Mouse (Mus musculus) natural killer cell, adult 2 months (primary cell): ENCODE data around the gene Klhdc7a.

Experiments used
- DNase-seq, 2 experiments: peaks; one replicate each; pipeline ENCODE4 v3.0.0; 2022; ENCODE audit warnings: low spot score in 2 of 2

Klhdc7a gene

DNA sequence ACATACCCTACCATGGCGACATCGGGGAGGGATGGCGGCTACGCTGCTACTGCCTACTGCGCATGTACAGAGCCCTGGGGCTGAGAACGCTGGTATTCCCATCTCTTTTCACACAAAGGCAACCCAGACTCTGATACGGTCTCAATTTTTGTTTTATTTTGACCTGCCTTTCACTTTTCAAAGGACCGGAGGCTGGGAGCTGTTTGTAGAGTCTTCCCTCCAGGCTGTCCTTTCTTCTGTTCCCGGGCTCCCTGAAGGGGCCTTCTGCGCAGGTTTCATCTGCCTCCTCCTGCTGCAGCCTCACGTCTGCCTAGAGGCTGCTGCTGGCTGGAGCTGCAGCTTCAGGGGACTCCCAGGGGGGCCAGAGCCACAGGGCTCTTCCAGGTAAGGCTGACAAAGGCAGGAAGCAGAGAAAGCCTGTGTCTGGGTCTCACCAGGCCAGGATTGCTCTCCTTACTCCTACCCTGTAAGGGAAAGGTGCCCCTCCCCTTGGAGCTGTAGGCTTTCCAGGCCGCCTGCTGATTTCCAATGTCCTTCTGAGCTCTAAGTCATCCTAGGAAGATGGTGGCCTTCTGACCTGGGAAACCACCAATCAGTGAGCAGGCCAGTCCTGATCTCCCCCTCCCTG, 7.6 kb downstream of the Klhdc7a start:
- no peak for DNase-seq

DNA sequence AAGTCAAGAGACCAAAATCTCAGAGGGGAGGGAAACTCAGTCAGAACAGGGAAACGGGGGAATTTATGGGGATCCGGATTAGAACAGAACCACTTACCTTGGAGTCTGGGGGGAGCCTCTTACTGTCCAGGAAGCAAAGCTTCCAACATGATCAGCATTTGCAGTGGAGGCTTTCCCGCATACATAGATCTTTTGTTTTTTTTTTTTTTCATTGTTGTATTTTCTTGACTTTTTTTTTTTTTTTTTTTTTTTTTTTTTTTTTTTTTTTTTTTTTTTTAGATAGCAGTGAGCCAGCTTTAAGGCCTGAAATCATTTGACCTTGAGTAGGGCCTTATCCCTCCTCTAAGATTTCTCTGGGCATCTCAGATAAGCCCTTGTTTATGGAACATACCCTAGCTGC, 8.6 kb downstream of the Klhdc7a start:
- DNase-seq = no peak

DNA sequence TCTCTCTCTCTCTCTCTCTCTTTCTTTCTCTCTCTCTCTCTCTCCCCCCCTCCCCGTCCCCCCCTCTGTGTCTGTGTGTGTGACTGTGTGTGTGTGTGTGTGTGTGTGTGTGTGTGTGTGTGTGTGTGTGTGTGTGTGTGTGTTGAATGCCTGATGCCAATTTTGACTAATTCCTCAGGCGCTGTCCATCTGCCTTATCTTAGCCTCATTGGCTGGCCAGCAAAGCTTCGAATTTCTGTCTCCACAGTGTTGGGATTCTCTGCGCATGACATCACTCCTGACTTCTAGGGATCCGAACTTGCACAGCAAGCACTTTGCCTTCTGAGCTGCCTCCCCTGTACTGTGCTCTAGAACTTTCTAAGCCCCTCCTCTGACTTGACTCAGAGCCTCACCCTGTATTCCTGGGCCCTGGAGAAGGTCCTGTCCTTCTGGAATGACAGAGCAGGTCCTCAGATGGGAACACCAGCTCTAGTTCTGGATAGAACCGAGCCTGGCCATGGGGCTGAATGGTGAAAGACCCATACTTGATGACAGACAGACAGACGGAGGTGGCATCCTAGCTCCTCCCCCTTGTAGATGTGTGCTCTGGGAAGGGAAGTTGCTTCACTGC, 16.8 kb downstream of the Klhdc7a start:
- no peak for DNase-seq

DNA sequence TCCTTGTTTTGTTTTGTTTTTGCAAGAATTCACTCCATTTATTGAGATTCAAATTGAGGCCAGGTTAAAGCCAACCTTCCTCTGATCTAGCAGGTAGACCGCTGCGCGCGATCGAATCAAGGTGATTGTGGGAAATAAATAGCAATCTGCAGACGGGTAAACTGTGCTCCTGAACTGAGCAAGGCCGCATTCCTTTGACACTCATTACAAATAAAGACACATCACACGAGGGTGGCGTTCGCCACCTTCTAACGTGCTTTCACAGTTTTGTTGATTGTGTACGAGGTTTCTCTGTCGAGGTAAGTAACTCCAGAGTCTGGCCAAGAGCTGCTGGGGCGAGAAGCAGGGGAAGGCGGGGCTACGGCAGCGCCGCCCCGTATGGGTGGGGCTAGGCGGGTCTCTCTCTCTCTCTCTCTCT, 17.4 kb downstream of the Klhdc7a start:
- DNase-seq = no peak

DNA sequence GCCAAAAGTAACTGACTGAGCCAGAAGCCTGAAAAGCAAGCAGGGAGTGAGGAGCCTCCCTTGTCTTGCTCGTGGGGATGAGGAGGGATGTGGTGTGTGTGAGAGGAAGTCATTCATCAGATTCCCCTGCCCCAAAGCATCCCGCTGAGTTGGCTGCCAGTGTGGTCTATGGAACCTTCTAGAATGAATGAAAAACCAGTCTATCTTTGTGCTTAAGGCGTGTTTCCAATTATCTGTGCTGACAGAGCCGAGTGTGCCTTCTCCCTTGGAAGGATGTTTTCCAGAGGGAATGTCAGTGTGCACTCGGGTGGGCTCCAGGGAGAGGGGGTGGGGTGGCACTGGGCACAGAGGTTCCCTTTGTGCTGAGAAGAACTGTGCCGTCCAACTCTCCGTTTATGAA, 19.2 kb downstream of the Klhdc7a start:
- DNase-seq = no peak

DNA sequence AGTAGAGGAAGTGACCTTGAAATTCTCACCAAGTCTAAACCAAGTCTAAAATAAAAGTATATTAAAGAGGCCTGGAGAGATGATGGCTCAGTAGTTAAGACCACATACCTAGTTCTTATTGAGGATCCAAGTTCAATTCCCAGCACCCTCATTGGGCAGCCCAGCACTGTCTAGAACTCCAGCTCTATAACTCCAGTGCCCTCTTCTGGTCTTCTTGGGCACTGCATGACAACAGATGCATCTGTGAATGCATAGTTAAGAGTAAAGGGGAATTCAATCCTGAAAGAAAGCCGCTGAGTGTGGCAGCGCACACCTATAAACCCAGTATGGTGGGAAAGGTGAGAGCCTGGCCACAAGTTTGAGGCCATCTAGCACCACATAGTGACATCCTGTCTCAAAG, 20.5 kb downstream of the Klhdc7a start:
- no peak for DNase-seq

DNA sequence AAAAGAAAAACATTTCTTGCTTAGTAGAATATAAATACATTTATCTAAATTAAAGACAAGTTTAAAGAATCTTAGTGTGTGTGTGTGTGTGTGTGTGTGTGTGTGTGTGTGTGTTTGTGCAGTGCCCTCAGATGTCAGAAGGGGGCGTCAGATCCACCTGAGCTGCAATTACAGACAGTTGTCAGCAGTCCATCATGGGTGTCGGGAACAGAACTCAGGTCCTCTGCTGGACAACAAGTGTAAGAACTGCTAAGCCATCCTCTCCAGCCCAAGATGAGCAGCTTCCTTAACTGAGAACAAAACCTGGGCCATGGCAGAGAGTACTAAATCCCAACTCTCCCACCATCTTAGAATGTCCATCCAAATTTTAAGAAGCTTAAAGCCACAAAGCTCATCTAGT, 26.0 kb downstream of the Klhdc7a start:
- no peak for DNase-seq

DNA sequence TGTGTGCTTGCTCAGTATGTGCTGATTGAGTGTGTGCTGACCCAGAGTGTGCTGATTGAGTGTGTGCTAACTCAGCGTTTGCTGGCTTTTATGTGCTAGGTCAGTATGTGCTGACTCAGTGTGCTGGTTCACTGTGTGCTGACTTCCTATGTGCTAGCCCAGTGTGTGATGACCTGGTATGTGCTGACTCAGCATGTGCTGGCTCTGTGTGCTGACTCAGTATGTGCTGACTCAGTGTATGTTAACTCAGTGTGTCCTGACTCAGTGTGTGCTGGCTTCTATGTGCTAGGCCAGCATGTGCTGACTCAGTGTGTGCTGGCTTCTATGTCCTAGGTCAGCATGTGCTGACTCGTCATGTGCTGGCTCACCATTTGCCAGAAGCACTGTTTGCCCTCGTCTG, 32.3 kb downstream of the Klhdc7a start:
- no peak for DNase-seq

DNA sequence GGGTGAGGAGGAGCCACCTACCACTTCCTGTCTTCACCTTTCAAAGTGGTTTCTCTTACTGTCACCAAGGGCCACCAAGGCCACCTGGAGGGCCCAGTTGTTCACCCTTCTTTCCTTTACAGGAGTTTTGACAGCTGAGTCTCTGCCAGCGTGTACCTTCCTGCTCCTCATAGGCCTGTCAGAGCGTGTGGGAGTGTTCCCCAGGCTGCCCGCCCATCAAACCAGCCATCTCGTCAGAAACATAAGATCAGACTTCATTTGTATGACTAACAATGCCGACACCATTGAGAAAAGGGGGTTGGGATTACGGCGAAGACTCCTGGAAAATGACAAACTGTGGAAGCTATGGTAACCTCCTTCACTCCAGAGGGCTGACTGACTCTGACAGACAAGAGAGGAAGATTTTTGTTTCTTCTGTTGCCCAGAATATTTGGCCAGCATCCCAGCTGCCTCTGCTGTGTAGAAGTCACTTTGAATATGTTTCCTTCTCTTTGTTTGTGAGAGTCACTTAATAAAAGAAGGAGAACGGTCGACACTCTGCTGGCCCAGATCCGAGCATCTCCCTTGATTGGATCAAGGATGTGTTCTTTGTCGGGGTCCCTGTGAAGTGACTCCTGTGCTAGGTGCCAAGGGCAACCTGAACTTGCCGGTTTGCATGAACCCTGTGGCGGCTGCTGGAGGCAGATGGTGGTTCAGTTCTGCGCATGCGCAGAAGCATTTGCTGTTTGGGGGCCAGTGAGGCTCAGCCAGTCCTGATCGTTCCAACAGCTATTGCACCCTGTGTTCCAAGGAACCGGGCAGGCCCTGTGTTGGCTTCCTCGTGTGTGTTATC, 34.6 kb downstream of the Klhdc7a start:
- DNase-seq = no peak

DNA sequence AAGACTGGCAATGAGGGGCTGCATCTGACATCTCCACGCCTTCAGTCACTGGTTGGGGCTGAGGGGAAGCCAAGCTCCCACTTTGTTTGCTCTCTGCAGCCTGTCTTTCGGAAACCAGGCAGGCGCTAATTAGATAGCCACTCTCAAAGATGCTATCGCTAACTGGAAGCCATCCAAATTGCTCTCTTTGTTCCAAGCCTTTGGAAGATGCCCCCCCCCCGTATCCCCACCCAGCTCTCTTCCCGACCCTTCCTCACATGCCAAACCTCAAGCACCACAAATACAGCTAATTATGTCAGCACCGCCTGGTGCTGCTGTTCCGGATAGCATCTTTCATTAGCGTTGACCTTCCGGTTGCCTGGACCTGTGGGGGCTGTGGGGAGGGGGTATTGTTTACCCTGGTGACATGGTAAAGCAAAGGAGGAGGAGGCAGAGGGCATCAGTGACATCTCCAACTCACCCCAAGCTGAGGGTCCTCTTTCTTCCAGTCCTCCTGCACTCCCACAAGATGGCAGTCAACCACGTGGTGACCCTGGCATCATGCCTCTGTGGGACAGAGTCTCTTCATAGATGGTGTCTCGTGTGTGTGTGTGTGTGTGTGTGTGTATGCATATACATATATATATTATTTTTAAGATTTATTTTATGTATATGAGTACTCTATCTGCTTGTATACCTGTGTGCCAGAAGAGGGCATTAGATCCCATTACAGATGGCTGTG, 35.9 kb downstream of the Klhdc7a start:
- DNase-seq = no peak

DNA sequence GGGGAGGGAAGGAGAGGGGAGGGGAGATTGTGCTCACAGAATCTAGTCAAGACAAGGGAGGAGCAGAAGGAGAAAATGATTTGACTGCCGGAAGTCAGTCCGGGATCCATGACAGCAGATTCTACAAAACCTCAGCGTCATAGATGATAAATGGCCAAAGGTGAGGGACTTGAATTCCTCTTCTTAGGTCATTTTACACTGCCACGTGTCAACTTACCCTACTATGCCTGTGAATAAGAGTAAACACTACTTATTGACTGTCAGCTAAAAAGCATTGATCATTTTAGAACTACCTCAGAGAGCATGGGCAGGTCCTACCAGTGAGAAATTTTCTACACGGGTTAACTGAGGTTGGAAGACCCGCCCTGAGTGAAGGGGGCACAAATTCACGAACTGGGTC, 36.9 kb downstream of the Klhdc7a start:
- no peak for DNase-seq

DNA sequence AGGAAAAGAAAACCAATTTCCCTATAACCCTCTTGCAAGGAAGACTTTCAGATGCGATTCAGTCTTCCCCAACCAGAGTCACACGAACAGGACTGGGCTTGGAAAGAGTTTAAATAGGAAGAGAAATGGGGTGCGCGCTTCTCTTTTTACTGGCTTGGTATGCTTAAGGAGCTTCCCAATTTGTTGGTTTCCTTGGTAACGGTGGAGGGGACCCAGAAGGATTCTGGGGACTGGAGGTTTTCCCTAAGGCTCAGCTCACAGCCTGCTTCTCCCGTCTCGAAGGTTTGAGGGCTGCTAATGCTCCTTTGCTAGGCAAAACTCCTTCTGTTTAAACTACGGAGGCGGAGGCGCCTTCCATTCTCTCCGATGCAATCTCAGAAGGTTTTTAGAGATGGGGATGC, 41.7 kb downstream of the Klhdc7a start:
- DNase-seq = no peak

DNA sequence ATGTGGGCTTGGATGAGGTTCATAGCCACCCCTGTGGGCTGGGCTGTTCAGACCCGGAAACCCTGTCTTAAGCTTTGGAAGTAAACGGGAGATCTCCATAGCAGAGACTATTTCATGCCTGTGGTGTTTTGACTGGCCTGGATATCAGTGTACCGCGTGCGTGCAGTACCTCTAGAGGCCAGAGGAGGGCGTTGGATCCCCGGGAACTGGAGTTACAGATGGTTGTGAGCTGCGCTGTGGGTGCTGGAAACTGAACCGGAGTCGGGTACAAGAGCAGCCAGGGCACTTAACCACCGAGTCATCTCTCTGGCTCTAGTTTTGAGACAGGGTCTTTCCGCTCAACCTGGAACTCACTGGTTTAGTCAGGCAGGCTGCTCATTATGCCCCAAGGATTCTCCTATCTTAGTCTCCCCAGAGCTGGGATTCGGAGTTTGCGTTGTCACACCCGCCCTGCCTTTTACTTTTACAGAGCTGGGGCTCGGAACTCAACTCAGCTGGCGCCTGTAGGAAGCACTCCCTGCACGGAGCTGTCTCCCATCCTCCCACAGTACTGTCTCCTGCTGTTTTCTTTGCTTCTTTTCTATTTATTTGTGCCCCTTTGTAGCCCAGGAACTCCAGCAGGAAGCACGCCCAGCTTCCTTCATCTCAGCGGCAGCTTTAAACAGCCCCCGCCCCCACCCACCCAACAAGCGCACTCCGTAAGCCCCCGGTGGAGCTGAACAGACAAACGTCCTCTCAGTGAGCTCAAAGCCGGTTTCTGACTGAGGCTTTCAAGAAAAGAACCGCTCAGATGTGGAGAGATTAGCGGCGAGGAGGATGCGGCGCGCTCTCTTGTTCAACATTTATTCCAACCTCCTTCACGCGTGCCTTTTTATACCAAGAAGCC, 42.3 kb downstream of the Klhdc7a start:
- no peak for DNase-seq

DNA sequence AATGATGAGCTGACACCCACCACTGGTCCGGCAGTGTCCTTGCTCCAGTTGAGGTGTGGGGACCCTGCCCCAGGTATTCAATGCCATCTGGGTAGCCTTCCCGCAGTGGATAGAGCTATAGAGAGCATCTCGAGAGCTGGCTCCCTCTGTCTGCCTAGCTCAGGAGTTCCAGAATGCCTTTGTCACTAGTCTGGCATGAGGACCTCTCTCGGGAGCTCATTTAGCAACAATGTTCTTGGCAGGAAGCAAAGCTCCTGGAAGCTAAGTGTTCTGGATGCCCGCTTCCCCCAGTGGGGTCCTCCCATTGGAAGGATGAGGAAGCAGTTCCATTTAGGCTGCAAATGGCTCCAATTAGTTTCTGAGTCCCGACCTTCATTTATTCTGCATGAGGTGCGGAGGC, 51.1 kb downstream of the Klhdc7a start:
- no peak for DNase-seq
